Mouse (Mus musculus) gastrocnemius, postnatal 4 days (tissue): ENCODE results near the gene Clptm1. TPM values are rescaled to one million over a fixed set of nuclear protein-coding genes. Genes with fewer than 3 reads are reported as not detected.
A peak's percentile ranks its signal among the peaks of the same experiment; 100 is the strongest.
"Not testable (repeated sequence)": the region's sequence is repeated elsewhere in the genome, so short reads cannot be mapped to it uniquely, and the experiment has no call there.

Experiments
- DNase-seq, 2 experiments: peaks; one replicate each; pipeline ENCODE4 v3.0.0; 2021 to 2022; ENCODE audit warnings: low spot score in 2 of 2, mixed read lengths in 2 of 2
- total RNA-seq, 2 experiments: library from RNA; stranded (reverse); gene quantifications; 2 replicates each; pipeline ENCODE4 v1.2.3; 2021

Gene Clptm1
- total RNA-seq, 2 experiments from 2014 or later, result 51.9 to 62.0 TPM

DNA sequence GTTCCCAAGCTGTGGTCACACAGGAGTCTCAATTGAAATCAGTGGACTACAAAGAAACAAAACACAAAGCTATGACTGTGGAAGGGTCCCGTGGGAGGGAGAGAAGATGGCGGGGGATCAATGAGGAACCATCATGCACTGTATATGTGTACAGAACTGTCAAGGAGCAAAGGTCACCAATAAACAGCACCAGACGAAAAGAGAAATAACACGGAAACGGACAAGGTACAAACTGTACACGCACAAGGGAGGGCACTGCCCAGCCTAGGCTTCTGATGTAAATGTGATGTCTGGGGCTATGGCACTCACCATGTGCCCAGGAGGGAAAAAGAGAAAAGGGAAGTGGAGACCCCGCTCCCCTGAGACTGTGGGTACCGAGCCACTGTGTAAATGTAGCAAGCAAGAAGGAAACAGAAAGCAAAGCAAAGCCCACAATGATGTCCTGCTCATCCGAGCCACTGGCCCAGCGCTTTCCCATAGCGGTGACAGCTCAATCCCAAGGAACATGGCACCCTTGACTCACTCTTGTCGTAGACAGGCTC is 49.7 kb downstream of the Clptm1 start:
- no peak for DNase-seq

- DNase-seq, result no peak
Measured at GRCm38 (mm10) chr7:19610969-19611368, 53.9 kb downstream of the Clptm1 start.

DNA sequence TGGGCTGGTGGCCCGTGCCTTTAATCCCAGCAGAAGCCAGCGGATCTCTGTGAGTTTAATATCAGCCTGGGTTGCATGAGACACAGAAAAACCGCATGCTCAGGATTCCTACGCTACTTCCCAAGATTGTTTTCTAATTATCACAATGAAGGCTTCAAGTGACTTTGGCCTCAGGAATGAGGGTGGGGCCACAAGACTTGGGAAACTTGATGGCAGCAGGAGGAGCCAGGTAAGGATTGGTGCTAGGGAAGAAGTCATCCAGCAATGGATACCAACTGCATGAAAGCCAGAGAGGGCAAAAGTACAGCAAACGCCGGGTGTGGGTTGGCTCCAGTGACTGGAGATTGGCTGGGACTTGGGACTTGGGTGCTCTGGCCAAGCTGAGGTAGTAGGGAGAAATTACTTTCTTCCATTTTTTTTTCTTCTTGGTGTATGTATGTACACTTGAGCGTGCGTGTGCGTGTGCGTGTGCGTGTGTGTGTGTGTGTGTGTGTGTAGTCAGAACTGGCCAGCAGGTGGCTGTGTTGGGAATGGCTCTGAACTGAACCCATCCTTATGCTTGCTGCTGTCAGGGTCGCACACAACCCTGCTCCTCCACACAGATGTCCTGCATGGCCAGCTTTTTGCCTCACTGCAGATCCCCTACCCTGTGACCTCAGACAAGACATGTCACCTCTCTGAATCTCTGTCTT is 55.0 kb downstream of the Clptm1 start:
- no peak for DNase-seq

DNA sequence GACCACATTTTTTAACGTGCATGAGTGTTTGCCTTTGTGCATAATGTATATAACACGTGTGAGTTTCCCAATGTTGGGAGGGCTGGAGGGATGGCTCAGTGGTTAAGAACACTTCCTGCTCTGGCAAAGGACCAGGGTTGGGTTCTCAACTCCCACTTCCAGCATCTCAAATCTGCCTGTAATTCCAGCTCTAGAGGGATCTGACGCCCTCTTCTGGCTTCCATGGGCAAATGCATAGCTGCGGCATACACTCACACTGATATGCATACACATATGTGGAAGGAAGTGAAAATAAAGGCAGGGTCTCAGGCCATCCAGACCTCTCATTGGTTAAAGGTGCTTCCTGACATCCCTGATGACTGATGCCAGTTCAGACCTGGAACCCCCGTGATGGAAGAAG is 57.5 kb downstream of the Clptm1 start:
- DNase-seq, result no peak

GRCm38 (mm10) chr7:19604606-19605214 is 60.1 kb downstream of the Clptm1 start:
- not testable (repeated sequence) for DNase-seq

DNA sequence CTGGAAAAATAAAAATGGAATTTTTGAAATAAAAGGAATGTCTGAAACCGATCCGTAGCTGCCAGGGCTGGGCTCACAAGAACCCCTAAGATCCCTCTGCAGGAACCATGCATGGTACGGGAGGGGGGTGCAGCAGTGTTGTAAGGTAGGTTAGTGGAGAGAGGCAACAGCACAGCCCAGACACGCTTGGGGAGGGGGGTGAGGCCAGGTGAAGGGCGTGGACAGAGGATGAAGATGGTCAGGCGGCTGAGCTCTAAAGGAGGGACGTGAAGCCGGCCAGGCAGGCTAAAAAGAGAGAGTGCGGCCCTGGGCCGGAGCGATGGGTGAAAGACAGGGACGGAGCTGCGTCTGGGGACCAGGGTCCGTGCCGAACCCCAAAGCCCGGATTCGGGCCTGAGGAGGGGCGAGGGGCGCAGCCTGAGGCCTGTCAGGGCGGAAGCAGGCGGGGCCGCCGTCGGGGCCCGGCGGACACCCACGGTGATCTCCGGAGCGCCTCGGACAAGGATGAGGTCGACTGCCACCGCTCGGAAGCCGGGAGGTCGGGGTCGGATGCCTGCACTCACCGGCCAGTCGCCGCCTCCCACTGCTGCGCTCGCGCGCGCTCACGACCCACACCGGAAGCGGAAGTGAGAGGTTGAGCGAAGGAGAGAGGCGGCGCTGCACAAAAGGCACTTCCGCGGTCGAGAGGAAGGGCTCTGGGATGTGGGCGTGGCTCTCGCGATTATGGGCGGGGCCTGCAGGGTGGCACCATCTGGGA is 60.8 kb downstream of the Clptm1 start, which contains the start of gene Clasrp:
Gene Clasrp (minus strand): TSS at position 638 of the 757 bp plus-strand sequence.
- DNase-seq, result peak; percentile 90 to 96

GRCm38 (mm10) chr7:19603055-19603454 is 61.8 kb downstream of the Clptm1 start:
- no peak for DNase-seq

DNA sequence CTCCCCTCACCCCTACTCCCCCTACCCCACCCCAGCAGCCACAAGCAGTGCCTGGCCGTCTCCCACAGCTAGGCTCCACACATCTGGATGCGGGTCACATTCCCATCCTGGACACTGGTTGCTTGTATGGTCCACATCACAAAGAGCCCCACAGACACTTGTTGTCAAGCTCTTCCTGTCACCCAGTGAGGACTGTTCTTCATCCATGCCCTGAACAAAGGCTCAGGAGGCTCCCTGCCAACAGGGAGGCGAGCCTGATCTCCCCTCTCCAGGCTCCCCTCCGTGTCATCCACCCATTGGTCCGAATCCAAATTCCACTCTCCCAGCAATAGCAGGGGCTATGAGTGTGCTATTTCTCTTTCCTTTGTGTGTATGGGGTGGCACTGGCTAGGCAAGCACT is 64.3 kb downstream of the Clptm1 start:
- no peak for DNase-seq

DNA sequence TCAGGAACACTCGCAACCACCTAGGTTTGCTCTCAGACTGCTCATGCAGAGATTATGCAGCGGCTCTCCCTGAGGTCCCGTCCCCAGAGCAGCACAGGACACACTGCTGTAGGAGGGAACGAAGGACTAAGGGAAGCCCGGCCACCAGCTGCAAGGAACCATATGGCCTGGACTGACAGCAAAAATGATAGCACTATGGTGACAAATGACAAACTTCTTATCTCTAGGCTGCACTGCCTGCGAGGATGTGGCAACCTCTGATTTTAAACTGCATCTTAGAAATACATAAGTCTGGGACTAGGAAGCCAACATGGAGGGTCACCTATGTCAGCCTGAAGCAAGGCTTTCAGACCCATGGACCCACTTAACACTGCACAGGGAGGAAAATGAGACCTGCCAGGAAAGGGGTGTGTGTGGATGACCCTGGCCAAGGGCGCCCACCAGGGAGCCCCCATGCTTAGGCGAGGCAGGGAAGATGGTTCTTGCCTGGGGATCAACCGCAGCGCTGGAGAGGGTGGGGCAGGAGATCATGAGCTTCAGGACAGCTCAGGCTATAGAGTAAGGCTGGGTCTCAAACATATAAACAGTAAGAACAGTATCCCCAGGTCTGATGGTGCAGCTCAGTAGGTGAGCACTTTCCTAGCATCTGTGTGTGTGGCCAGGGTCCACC is 71.6 kb downstream of the Clptm1 start:
- no peak for DNase-seq

DNA sequence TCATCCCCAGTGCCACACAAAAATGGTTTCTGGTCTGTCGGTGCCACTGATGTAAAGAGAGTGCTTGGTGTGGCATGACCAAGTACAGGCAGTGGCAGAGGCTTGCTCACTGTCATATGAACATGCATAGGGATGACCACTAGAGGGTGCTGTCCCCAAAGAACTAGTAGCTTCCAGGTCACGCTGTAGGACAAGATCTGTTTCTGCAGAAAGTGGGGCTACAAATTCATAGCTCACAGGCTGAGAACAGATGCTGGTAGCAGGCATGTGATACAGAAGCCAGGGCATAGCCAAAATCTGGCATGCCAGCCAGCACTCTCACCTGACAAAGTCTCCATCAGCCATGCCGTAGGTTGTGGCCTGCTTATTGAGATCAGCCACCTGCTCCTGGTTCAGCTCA is 74.9 kb downstream of the Clptm1 start:
- DNase-seq, result peak in 1 of 2 experiments; percentile 76

DNA sequence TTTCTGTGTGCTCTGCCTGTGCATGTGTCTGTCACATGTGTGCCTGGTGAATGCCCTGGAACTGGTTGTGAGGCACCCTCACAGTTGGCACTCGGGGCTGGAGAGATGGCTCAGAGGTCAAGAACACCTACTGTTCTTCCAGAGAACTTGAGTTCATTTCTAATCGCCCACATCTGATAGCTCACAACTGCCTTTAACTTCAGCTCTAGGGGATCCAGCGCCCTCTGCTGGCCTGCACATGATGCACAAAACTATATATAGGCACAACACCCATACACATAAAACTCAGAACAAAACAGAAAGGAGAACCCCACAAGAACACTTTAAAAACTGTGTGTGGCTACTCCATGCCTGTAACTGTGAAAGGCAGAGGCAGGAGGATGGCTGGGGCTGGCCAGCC is 75.6 kb downstream of the Clptm1 start:
- DNase-seq, result peak in 1 of 2 experiments; percentile 39

DNA sequence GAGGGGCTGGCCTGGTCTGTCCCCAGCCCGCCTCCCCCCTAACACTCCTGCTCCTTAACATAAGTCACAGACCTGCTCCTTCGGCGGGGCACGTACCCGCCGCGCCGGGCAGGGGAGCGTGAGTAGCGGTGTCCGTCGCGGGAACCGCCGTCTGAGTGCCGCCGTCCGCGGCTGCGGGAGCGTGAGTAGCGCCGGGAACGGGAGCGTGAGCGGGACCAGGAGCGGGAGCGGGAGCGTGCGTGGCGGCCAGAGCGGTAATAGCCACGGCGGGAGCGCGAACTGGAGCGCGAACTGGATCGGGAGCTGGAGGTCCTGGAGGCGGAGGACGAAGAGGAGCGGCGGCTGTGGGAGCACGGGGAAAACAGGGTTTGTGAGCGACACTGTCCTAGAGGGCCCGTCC is 78.6 kb downstream of the Clptm1 start:
- no peak for DNase-seq

Other genes with a start within 250 kb of the Clptm1 start
- gene Mark4, start 206.2 kb downstream of the Clptm1 start, total RNA-seq, result 10 to 100 TPM; 18.9 to 20.5 TPM
- gene Exoc3l2, start 201.7 kb downstream of the Clptm1 start, total RNA-seq, result under 1 TPM; 0.65 to 0.83 TPM
- gene Bloc1s3, start 156.7 kb downstream of the Clptm1 start, total RNA-seq, result 1 to 10 TPM; 1.9 to 2.3 TPM
- gene Trappc6a, start 156.6 kb downstream of the Clptm1 start, total RNA-seq, result 10 to 100 TPM; 27.3 to 30.6 TPM
- under 1 TPM; 0.10 to 0.12 TPM for gene Nkpd1, start 147.2 kb downstream of the Clptm1 start, total RNA-seq
- gene Ppp1r37, start 102.0 kb downstream of the Clptm1 start, total RNA-seq, result 10 to 100 TPM; 44.7 to 46.6 TPM
- gene Zfp296, start 87.7 kb downstream of the Clptm1 start, total RNA-seq, result under 1 TPM in 1 of 2 experiments, not detected in 1; 0.17 TPM
- 10 to 100 TPM; 52.3 to 56.4 TPM for gene Gemin7, start 87.4 kb downstream of the Clptm1 start, total RNA-seq
- gene Clasrp, start 60.5 kb downstream of the Clptm1 start, total RNA-seq, result 10 to 100 TPM; 29.9 to 32.8 TPM
- 10 to 100 TPM; 10.4 to 10.7 TPM for gene Relb, start 35.6 kb downstream of the Clptm1 start, total RNA-seq
- 1 to 10 TPM in 1 of 2 experiments, under 1 TPM in 1; 0.88 to 2.1 TPM for gene Apoc2, start 12.9 kb upstream of the Clptm1 start, total RNA-seq
- not detected for gene Gm44805, start 16.4 kb upstream of the Clptm1 start, total RNA-seq
- gene Apoc4, start 16.4 kb upstream of the Clptm1 start, total RNA-seq, result 1 to 10 TPM in 1 of 2 experiments, under 1 TPM in 1; 0.42 to 4.7 TPM
- gene Apoc1, start 27.6 kb upstream of the Clptm1 start, total RNA-seq, result 10 to 100 TPM in 1 of 2 experiments, 1 to 10 TPM in 1; 1.7 to 14.7 TPM
- 100 to 1,000 TPM; 136 to 167 TPM for gene Apoe, start 34.2 kb upstream of the Clptm1 start, total RNA-seq
- 10 to 100 TPM; 68.4 to 72.0 TPM for gene Tomm40, start 50.4 kb upstream of the Clptm1 start, total RNA-seq
- gene Nectin2, start 85.5 kb upstream of the Clptm1 start, total RNA-seq, result 10 to 100 TPM; 21.1 to 23.2 TPM
- gene Bcam, start 106.0 kb upstream of the Clptm1 start, total RNA-seq, result 100 to 1,000 TPM; 119 to 144 TPM
- gene Cblc, start 131.8 kb upstream of the Clptm1 start, total RNA-seq, result under 1 TPM; 0.76 to 0.96 TPM
- gene Bcl3, start 157.7 kb upstream of the Clptm1 start, total RNA-seq, result 1 to 10 TPM; 5.1 to 5.7 TPM
- not detected for gene Gm19345, start 187.0 kb upstream of the Clptm1 start, total RNA-seq
- gene Ceacam16, start 196.3 kb upstream of the Clptm1 start, total RNA-seq, result not detected
- gene Ceacam19, start 222.9 kb upstream of the Clptm1 start, total RNA-seq, result not detected